Mouse (Mus musculus) kidney, adult 2 months (tissue): Measurements from ENCODE around the gene Tsfm. TPM values are rescaled to one million over a fixed set of nuclear protein-coding genes. Genes with fewer than 3 reads are reported as not detected.

ENCODE experiments used
- DNase-seq: peaks from one replicate; pipeline ENCODE4 v3.0.0; 2021
- H3K27ac ChIP-seq: fragments of 200-500 bp; 2 replicates; pipeline ENCODE4 v1.5.1; 2012; ENCODE audit warnings: low read depth, low read length, control low read depth, inconsistent platforms; ENCODE audit not compliant: insufficient read depth
- H3K27me3 ChIP-seq: fragments of 200-500 bp; replicated peaks from 2 replicates; pipeline ENCODE4 v1.6.1; 2012; ENCODE audit warnings: mild to moderate bottlenecking, moderate library complexity, low read length, inconsistent platforms; ENCODE audit not compliant: control insufficient read depth, insufficient read depth
- H3K36me3 ChIP-seq: fragments of 200-500 bp; 2 replicates; pipeline ENCODE4 v1.6.1; 2012; ENCODE audit warnings: mild to moderate bottlenecking, moderate library complexity, low read length, inconsistent platforms; ENCODE audit not compliant: control insufficient read depth, insufficient read depth
- H3K4me1 ChIP-seq: fragments of 200-500 bp; 2 replicates; pipeline ENCODE4 v1.6.1; 2011; ENCODE audit warnings: low read length; ENCODE audit not compliant: control insufficient read depth, insufficient read depth
- H3K4me3 ChIP-seq: fragments of 200-500 bp; 2 replicates; pipeline ENCODE4 v1.5.1; 2011; ENCODE audit warnings: mild to moderate bottlenecking, low read depth, low read length, control low read depth; ENCODE audit not compliant: insufficient read depth
- CTCF ChIP-seq: fragments of 200-500 bp; conservative IDR thresholded peaks from 2 replicates; pipeline ENCODE4 v1.5.1; 2011; ENCODE audit warnings: low read depth, mild to moderate bottlenecking, control low read depth, low read length, moderate library complexity, mixed read lengths; ENCODE audit not compliant: insufficient read depth, insufficient read length
- POLR2A ChIP-seq: fragments of 200-500 bp; IDR thresholded peaks from one replicate; pipeline ENCODE4 v1.6.1; 2011; ENCODE audit warnings: low read depth, low read length, control low read depth
- WGBS: fragments of 180-500 bp; shearing (Covaris S2); methylation state at CpG from one replicate; pipeline ENCODE4 v1.1.7; 2018; 5-methylcytosine and 5-hydroxymethylcytosine counted together
- polyA plus RNA-seq: library from polyadenylated mRNA; depleted of rRNA; stranded (reverse); fragments of >200 nt; gene quantifications from 2 replicates; pipeline ENCODE4 v1.2.3, GENCODE M21; 2012

Gene Tsfm
- polyA plus RNA-seq, 1 experiment, result 54.0 TPM

- Histone ChIP-seq H3K36me3 (no peaks in the 10 kb centered on the region), H3K27me3 (no peaks in the 10 kb centered on the region), H3K27ac (no peak overlapping the region), H3K4me1 (peaks cover 71% of the 10 kb centered on the region), H3K4me3 (no peak overlapping the region)
- 41% methylated on average over 4 of the region's 4 CpGs for WGBS
- DNase-seq, result no peak
- TF ChIP-seq CTCF, result no peak
- TF ChIP-seq POLR2A, result no peak
Measured at GRCm38 (mm10) chr10:126985127-126985526, 45.5 kb downstream of the Tsfm start.

GRCm38 (mm10) chr10:126984189-126985004 is 46.2 kb downstream of the Tsfm start:
- Histone ChIP-seq H3K4me1 (peaks cover 71% of the 10 kb centered on the region), H3K27me3 (no peaks in the 10 kb centered on the region), H3K4me3 (no peak overlapping the region), H3K36me3 (no peaks in the 10 kb centered on the region), H3K27ac (peak overlapping the region; percentile 15; the same call in 1 of the 2 replicates)
- TF ChIP-seq CTCF, result no peak
- no peak for TF ChIP-seq POLR2A
- DNase-seq, result peak; percentile 78
- WGBS, result 4% methylated on average over 5 of the region's 5 CpGs

- H3K36me3 ChIP-seq, result no peaks in the 10 kb centered on the region
- H3K4me3 ChIP-seq, result peak overlapping the region; percentile 25; the same call in 1 of the 2 replicates
- no peaks in the 10 kb centered on the region for H3K27me3 ChIP-seq
- H3K4me1 ChIP-seq, result peaks cover 68% of the 10 kb centered on the region
- 0 out of 2 replicates have a peak overlapping the region, but pooled peaks have one; percentile 15 for H3K27ac ChIP-seq
- TF ChIP-seq POLR2A, result no peak
- no peak for TF ChIP-seq CTCF
- DNase-seq, result no peak
- WGBS, result 15% methylated on average over 14 of the region's 14 CpGs
Measured at GRCm38 (mm10) chr10:126983193-126983725, 47.4 kb downstream of the Tsfm start.

- DNase-seq, result no peak
- Histone ChIP-seq H3K4me3 (peak overlapping the region; percentile 41; the same call in 1 of the 2 replicates), H3K4me1 (peaks cover 59% of the 10 kb centered on the region), H3K27ac (peak overlapping the region; percentile 28; the same call in 1 of the 2 replicates), H3K27me3 (no peaks in the 10 kb centered on the region), H3K36me3 (no peaks in the 10 kb centered on the region)
- 35% methylated on average over 3 of the region's 3 CpGs for WGBS
- no peak for TF ChIP-seq CTCF
- no peak for TF ChIP-seq POLR2A
Measured at GRCm38 (mm10) chr10:126981746-126982145, 48.9 kb downstream of the Tsfm start.

- no peaks in the 10 kb centered on the region for H3K36me3 ChIP-seq
- DNase-seq, result no peak
- no peaks in the 10 kb centered on the region for H3K27me3 ChIP-seq
- peaks cover 56% of the 10 kb centered on the region for H3K4me1 ChIP-seq
- WGBS, result 4% methylated on average over 11 of the region's 11 CpGs
- no peak for TF ChIP-seq POLR2A
- no peak for TF ChIP-seq CTCF
- H3K27ac ChIP-seq, result peak overlapping the region; percentile 92; the same call in 1 of the 2 replicates
- H3K4me3 ChIP-seq, result peak overlapping the region; percentile 96
Measured at GRCm38 (mm10) chr10:126980933-126981530, 49.6 kb downstream of the Tsfm start.

GRCm38 (mm10) chr10:126980221-126980932 is 50.3 kb downstream of the Tsfm start:
- Histone ChIP-seq H3K36me3 (no peaks in the 10 kb centered on the region), H3K4me3 (peak overlapping the region; percentile 96), H3K27ac (peak overlapping the region; percentile 92), H3K4me1 (peaks cover 52% of the 10 kb centered on the region), H3K27me3 (no peaks in the 10 kb centered on the region)
- TF ChIP-seq CTCF (no peak), POLR2A (no peak)
- peak; percentile 81 for DNase-seq
- WGBS, result 1% methylated on average over 16 of the region's 16 CpGs
